Mouse (Mus musculus) E14TG2a.4 (cell line): ENCODE results near the gene 2010005H15Rik.

Experiments
- H3K27me3 ChIP-seq: 2 replicates; pipeline ENCODE4 v1.6.1; 2014; ENCODE audit warnings: low read length, control low read depth; ENCODE audit not compliant: insufficient read depth
- H3K36me3 ChIP-seq: 2 replicates; pipeline ENCODE4 v1.6.1; 2014; ENCODE audit warnings: low read length, control low read depth; ENCODE audit not compliant: insufficient read depth
- H3K4me1 ChIP-seq: replicated peaks from 2 replicates; pipeline ENCODE4 v1.6.1; 2014; ENCODE audit warnings: low read depth, low read length, control low read depth
- H3K4me3 ChIP-seq: replicated peaks from 2 replicates; pipeline ENCODE4 v1.5.1; 2014; ENCODE audit warnings: mild to moderate bottlenecking, low read length
- H3K9me3 ChIP-seq: 2 replicates; pipeline ENCODE4 v1.6.1; 2014; ENCODE audit warnings: low read length, control low read depth
- CTCF ChIP-seq: conservative IDR thresholded peaks from 2 replicates; pipeline ENCODE4 v1.5.1; 2014; ENCODE audit warnings: low read length
- NANOG ChIP-seq: IDR thresholded peaks from 2 replicates; pipeline ENCODE4 v1.6.1; 2014; ENCODE audit warnings: borderline replicate concordance, low read length, mixed read lengths
- POU5F1 ChIP-seq: IDR thresholded peaks from 2 replicates; pipeline ENCODE4 v1.6.1; 2014; ENCODE audit warnings: low read length, borderline replicate concordance

Gene 2010005H15Rik

GRCm38 (mm10) chr16:36289140-36289539 lies 67.9 kb downstream of the 2010005H15Rik start:
- Histone ChIP-seq H3K27me3 (no peaks in the 10 kb centered on the region), H3K36me3 (no peaks in the 10 kb centered on the region), H3K4me1 (no peaks in the 10 kb centered on the region), H3K4me3 (no peak overlapping the region), H3K9me3 (no peaks in the 10 kb centered on the region)
- TF ChIP-seq CTCF, result no peak
- no peak for TF ChIP-seq POU5F1
- no peak for TF ChIP-seq NANOG
